Mouse (Mus musculus) neutrophil, adult 5-6 weeks (primary cell): ENCODE results near the gene Cnot6. TPM values are rescaled to one million over a fixed set of nuclear protein-coding genes. Genes with fewer than 3 reads are reported as not detected.

Experiments
- ATAC-seq: fragments of 151-379, 151-347 bp; 2 replicates; pipeline ENCODE4 v1.8.0; 2017; ENCODE audit warnings: mild to moderate bottlenecking, moderate TSS enrichment; ENCODE audit not compliant: insufficient number of reproducible peaks, poor library complexity, low FRiP score, severe bottlenecking; ENCODE audit errors: extremely low read depth
- total RNA-seq: library from RNA; stranded (forward); fragments of 200-1000 nt; gene quantifications from 2 replicates; pipeline ENCODE4 v1.2.3, GENCODE M21; 2017

Cnot6 gene
- total RNA-seq, 1 experiment from 2014 or later: 62.1 TPM

GRCm38 (mm10) chr11:49624156-49624555, 88.4 kb downstream of the Cnot6 start:
- ATAC-seq: no peak

GRCm38 (mm10) chr11:49621953-49622352, 90.6 kb downstream of the Cnot6 start:
- no peak for ATAC-seq

Other genes starting within 250 kb of the Cnot6 start
- gene Olfr1386, start 247.7 kb downstream of the Cnot6 start, total RNA-seq: not detected in 2 replicates
- 0.35 and 0.37 TPM in 2 replicates for gene Olfr1385, start 223.7 kb downstream of the Cnot6 start, total RNA-seq
- not detected in 2 replicates for gene Olfr1384, start 206.0 kb downstream of the Cnot6 start, total RNA-seq
- 0.12 TPM in 1 of 2 replicates, not detected in the other for gene Olfr1383, start 193.1 kb downstream of the Cnot6 start, total RNA-seq
- not detected in 2 replicates for gene Olfr1382, start 184.5 kb downstream of the Cnot6 start, total RNA-seq
- gene Olfr1381, start 169.3 kb downstream of the Cnot6 start, total RNA-seq: 0.12 TPM in 1 of 2 replicates, not detected in the other
- not detected in 2 replicates for gene Olfr1380, start 155.8 kb downstream of the Cnot6 start, total RNA-seq
- not detected in 2 replicates for gene Flt4, start 103.5 kb downstream of the Cnot6 start, total RNA-seq
- gene Scgb3a1, start 49.1 kb downstream of the Cnot6 start, total RNA-seq: not detected in 2 replicates
- gene Gfpt2, start 81.5 kb upstream of the Cnot6 start, total RNA-seq: not detected in 2 replicates
- 38.6 and 45.2 TPM in 2 replicates for gene Mapk9, start 134.0 kb upstream of the Cnot6 start, total RNA-seq
- not detected in 2 replicates for gene Rasgef1c, start 189.1 kb upstream of the Cnot6 start, total RNA-seq